Mouse (Mus musculus): ENCODE results near the gene Ncbp3.

Gene Ncbp3

GRCm38 (mm10) chr11:73047542-73047996, at the start of gene Ncbp3:
TSS of gene Ncbp3 (plus strand) at chr11:73047783.
- CTCF ChIA-PET: interaction anchor here (0.6 to 2.1 kb wide), 3 partner anchors 24 to 169 kb away, joined by 4 to 10 read pairs (median 5); no protein-coding TSS in a partner anchor

GRCm38 (mm10) chr11:72998771-72999170, 48.8 kb upstream of the Ncbp3 start, which contains the start of gene P2rx1:
TSS of gene P2rx1 (plus strand) at chr11:72999103.
- CTCF ChIA-PET: interaction anchor here (0.6 kb wide), 1 partner anchor 123 kb away, joined by 3 read pairs; no protein-coding TSS in a partner anchor

- CTCF ChIA-PET: interaction anchor here (1.0 kb wide), 1 partner anchor 15 kb away, joined by 3 read pairs; no protein-coding TSS in a partner anchor
These were observed 46.6 kb upstream of the Ncbp3 start for GRCm38 (mm10) chr11:73001029-73001428.

- CTCF ChIA-PET: interaction anchor here (0.9 to 3.2 kb wide), 4 partner anchors 11 to 42 kb away, joined by 3 to 23 read pairs (median 6); no protein-coding TSS in a partner anchor
These were observed 41.2 kb upstream of the Ncbp3 start for GRCm38 (mm10) chr11:73006377-73006776.

GRCm38 (mm10) chr11:73007113-73007512, 40.5 kb upstream of the Ncbp3 start:
- CTCF ChIA-PET: interaction anchor here (0.6 to 3.2 kb wide), 7 partner anchors 8 to 42 kb away, joined by 3 to 23 read pairs (median 4); no protein-coding TSS in a partner anchor

- CTCF ChIA-PET: interaction anchor here (0.5 to 3.2 kb wide), 6 partner anchors 20 to 129 kb away, joined by 3 to 23 read pairs (median 6); no protein-coding TSS in a partner anchor
These were observed 39.7 kb upstream of the Ncbp3 start for GRCm38 (mm10) chr11:73007698-73008481.

GRCm38 (mm10) chr11:73008826-73009225, 38.8 kb upstream of the Ncbp3 start:
- CTCF ChIA-PET: interaction anchor here (0.6 to 3.2 kb wide), 3 partner anchors 31 to 476 kb away, joined by 4 to 23 read pairs (median 4); no protein-coding TSS in a partner anchor

- CTCF ChIA-PET: interaction anchor here (0.6 to 1.2 kb wide), 3 partner anchors 90 to 477 kb away, joined by 3 to 4 read pairs (median 4); no protein-coding TSS in a partner anchor
These were observed 37.9 kb upstream of the Ncbp3 start for GRCm38 (mm10) chr11:73009531-73010274.

- CTCF ChIA-PET: interaction anchor here (0.5 kb wide), 2 partner anchors 9 to 70 kb away, joined by 4 read pairs; no protein-coding TSS in a partner anchor
These were observed 33.6 kb upstream of the Ncbp3 start for GRCm38 (mm10) chr11:73013981-73014380.

GRCm38 (mm10) chr11:73014831-73015344, 32.7 kb upstream of the Ncbp3 start:
- CTCF ChIA-PET: interaction anchor here (1.4 kb wide), 1 partner anchor 8 kb away, joined by 4 read pairs; no protein-coding TSS in a partner anchor

GRCm38 (mm10) chr11:73015391-73016102, 32.0 kb upstream of the Ncbp3 start:
- CTCF ChIA-PET: interaction anchor here (1.4 kb wide), 1 partner anchor 9 kb away, joined by 4 read pairs; no protein-coding TSS in a partner anchor

GRCm38 (mm10) chr11:73016103-73016420, 31.5 kb upstream of the Ncbp3 start:
- CTCF ChIA-PET: no interaction called here

- CTCF ChIA-PET: interaction anchor here (1.5 kb wide), 1 partner anchor 12 kb away, joined by 3 read pairs; no protein-coding TSS in a partner anchor
These were observed 29.0 kb upstream of the Ncbp3 start, which contains the start of gene Camkk1 for GRCm38 (mm10) chr11:73018471-73019146. TSS of gene Camkk1 (plus strand) at chr11:73019008.

- CTCF ChIA-PET: interaction anchor here (0.6 kb wide), 2 partner anchors 13 to 22 kb away, joined by 4 to 6 read pairs; no protein-coding TSS in a partner anchor
These were observed 28.3 kb upstream of the Ncbp3 start for GRCm38 (mm10) chr11:73019147-73019795.

- CTCF ChIA-PET: interaction anchor here (0.7 kb wide), 1 partner anchor 15 kb away, joined by 3 read pairs; no protein-coding TSS in a partner anchor
These were observed 26.4 kb upstream of the Ncbp3 start for GRCm38 (mm10) chr11:73020953-73021800.

- CTCF ChIA-PET: interaction anchor here (1.0 kb wide), 1 partner anchor 25 kb away, joined by 4 read pairs; no protein-coding TSS in a partner anchor
These were observed 24.5 kb upstream of the Ncbp3 start for GRCm38 (mm10) chr11:73023099-73023498.

GRCm38 (mm10) chr11:73023827-73024226, 23.8 kb upstream of the Ncbp3 start:
- CTCF ChIA-PET: interaction anchor here (1.0 kb wide), 1 partner anchor 24 kb away, joined by 4 read pairs; no protein-coding TSS in a partner anchor

- CTCF ChIA-PET: no interaction called here
These were observed 23.2 kb upstream of the Ncbp3 start for GRCm38 (mm10) chr11:73024236-73024904.

Data from spleen, embryonic (tissue).